Mouse (Mus musculus): ENCODE data around the gene Ddx6.

Gene Ddx6

DNA sequence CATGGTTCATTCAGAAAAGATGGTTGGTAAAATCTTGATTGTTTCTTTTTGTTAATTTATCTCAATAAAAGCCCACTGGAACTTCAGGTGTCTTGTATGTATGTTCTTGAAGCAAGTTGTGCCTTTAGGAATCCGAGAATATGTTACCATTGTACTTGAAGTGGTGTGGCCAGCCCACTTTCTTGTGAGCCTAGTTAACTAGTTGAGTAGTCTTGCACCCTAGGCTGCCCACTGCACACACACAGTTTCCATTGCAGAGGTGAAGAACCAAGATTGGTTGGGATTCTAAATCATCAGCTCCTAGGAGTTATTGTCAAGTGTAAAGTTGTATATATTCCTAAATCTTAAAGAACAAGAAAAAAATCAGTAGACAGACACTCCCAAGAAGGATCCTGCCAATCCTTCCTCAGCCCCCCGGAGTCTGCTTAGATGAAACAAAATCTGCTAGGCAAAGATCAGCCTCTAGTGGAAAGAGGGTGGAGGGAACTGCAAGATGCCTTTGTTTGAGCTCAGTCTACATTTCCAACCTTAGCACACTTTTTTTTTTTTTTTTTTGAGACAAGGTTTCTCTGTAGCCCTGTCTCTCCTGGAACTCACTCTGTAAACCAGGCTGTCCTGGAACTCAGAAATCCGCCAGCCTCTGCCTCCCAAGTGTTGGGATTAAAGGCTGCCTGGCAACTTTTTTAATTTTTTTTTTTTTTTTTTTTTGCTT, 36.1 kb downstream of the Ddx6 start:
- DNase-seq (ENCODE audit: low spot score), result no peak

GRCm38 (mm10) chr9:44641616-44642015, 36.9 kb downstream of the Ddx6 start:
- no peak for DNase-seq (ENCODE audit: low spot score)

DNA sequence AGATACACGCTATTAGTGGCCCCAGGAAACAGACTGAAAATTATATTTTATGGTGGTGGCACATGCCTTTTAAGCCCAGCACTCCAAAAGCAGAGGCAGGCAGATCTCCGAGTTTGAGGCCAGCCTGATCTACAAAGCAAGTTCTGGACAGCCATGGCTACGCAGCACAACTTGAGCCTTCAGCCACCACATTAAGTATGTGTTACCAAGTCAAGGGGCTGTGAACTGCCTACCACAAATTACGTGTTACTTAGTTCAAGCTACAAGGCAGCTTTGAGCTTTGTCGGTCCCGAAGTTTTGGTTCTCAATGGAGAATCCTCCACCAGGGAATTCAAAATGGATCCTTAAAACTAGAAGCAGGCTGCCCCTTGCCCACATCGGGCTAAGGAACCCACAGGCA, 38.4 kb downstream of the Ddx6 start:
- DNase-seq (ENCODE audit: low spot score), result no peak

- no peak for DNase-seq (ENCODE audit: low spot score)
Measured at GRCm38 (mm10) chr9:44644186-44644585, 39.5 kb downstream of the Ddx6 start.

DNA sequence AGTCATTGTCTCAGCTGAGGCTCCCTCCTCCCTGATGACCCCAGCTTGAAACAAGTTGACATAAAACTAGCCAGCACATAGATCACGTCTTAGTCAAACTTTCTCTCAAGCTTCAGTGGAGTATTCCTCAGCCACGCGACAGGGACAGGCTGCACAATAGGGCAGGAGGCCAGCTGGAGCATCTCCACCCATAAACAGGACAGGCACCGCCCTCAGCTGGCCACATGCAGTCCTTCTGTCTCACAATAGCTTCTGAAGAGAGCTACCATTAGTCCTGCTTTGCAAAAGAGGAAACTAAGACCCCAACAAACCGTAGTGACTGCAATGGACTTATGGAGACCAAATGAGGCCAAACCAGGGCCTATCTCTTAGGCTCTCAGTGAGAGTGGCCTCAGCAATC, 40.8 kb downstream of the Ddx6 start:
- DNase-seq (ENCODE audit: low spot score), result no peak

DNA sequence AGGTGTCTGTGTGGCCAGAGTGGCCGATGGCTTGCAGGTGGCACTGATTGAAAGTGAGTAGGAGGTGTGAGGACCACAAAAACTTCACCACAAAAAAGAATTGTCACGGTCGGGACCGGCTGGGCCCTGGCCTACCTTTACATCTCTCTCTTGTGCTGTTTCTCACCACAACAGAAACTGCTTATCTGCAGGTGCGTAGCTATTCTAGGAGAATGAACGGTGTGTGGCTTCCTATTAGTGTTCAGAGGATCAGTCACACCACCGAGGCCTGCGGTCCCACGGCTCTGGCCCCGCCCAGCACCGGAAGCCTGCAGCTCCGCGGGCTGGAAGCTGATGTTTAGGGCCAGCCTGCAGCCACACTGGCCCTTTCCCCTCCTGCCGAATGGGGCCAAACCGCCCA, 41.2 kb downstream of the Ddx6 start:
- no peak for DNase-seq (ENCODE audit: low spot score)

- DNase-seq (ENCODE audit: low spot score), result no peak
Measured at GRCm38 (mm10) chr9:44646366-44646765, 41.7 kb downstream of the Ddx6 start.

DNA sequence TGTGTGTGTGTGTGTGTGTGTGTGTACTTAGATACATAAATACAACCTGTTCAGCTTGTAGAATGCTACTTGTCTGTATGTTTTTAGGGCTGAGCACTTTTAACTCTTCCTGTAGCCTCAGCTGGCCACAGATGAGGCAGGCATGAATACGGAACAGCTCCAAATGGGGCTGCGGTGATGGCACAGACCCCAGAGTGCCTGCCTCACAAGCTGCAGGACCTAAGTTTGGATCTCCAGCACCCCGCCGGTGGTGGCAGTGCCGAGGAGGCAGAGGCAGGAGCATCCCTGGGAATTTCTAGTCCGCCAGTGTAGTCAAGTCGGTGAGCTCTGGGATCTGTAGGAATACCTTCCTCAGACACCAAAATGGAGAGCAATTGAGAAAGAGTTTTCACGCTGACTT, 42.3 kb downstream of the Ddx6 start:
- no peak for DNase-seq (ENCODE audit: low spot score)

DNA sequence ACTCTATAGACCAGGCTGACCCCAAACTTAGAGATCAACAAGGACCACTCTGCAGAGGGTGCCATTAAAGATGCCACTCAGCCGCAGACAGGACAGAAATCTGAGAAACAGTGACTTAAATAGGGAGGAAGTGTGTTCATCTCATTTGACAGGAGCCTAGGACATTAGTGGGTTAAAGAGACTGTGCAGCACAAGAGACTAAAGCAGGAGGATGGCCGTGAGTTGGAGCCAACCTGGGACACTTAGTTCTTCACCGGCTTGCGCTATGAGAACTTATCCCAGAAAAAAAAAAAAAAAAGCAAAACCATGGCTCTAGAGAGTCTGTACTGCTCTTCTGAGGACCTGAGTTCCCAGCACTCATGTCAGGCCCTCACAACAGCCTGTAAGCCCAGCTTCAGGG, 43.0 kb downstream of the Ddx6 start:
- DNase-seq (ENCODE audit: low spot score), result no peak

- no peak for DNase-seq (ENCODE audit: low spot score)
Measured at GRCm38 (mm10) chr9:44648881-44649281, 44.2 kb downstream of the Ddx6 start.

DNA sequence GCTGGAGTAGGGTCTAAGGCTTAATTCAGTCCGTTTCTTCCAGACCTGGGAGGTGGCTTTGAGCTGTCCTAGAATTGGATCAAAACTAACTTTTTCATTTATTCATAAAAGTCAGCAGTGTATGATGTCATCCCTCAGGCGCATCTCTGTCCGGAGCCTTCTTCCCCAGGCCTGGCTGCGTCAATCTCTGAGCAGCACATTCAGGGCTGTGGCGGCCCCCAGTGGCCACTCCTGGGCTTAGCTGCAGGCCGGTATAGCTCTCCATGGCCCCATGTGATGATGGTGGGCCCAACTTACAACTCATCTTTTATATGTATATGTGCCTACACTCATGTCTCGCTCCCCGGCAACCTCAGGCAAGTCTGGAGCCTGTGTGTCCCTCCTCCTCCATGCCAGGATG, 47.3 kb downstream of the Ddx6 start:
- DNase-seq (ENCODE audit: low spot score), result peak; percentile 75

GRCm38 (mm10) chr9:44653896-44654295, 49.2 kb downstream of the Ddx6 start:
- no peak for DNase-seq (ENCODE audit: low spot score)

GRCm38 (mm10) chr9:44655098-44656066, 50.7 kb downstream of the Ddx6 start:
- DNase-seq (ENCODE audit: low spot score), result peak; percentile 94

- DNase-seq (ENCODE audit: low spot score), result no peak
Measured at GRCm38 (mm10) chr9:44663706-44664105, 59.0 kb downstream of the Ddx6 start.

DNA sequence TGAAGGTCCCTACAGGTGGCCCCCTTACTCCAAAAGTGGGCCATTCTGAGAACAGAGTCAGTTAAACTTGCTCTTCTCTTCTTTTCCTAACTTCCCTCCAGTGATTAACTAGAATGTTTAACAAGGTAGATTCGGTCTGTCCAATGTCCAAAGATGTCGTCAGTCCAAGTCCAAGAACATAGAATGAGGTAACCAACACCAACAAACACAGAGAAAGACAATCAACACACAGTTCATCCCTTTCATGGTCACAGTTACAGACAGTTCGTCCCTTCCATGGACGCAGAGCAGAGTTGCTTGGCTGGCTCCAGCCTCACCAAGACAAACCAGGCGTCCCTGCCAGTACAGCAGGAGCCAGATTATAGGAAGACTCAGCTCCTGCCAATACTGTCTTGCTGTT, 66.7 kb downstream of the Ddx6 start:
- DNase-seq (ENCODE audit: low spot score), result no peak

DNA sequence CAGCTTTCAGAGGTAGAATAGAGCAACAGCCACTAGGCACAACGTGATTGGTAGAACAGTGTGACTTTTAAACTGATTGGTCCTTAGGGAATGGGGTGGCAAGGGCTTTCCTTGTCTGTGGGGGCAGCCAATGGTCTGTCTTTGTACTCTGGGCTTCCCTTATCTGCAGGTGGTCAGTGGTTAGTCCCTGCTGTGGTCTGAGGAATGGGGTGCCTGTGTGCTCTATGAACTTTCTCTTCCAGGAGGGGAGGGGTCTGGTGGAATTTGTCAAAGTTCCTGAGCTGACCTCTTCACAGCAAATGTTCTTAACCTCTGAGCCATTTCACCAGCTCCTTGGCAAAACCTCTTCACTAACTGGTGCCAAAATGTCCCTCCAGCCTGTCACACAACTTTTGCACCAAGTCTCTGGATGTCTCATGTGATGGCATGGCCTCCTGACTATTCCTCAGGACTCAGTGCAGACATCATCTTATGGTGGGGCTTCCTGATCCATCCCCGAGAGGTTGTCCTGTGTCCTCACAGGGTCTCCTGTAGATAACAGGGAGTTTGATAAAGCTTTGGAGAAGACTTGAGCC, 67.7 kb downstream of the Ddx6 start:
- no peak for DNase-seq (ENCODE audit: low spot score)

GRCm38 (mm10) chr9:44673005-44673404, 68.3 kb downstream of the Ddx6 start, which contains the start of gene Treh:
Treh (plus strand) TSS chr9:44673233.
- no peak for DNase-seq (ENCODE audit: low spot score)

- no peak for DNase-seq (ENCODE audit: low spot score)
Measured at GRCm38 (mm10) chr9:44678288-44678871, 73.7 kb downstream of the Ddx6 start.

GRCm38 (mm10) chr9:44679565-44679964, 74.9 kb downstream of the Ddx6 start:
- DNase-seq (ENCODE audit: low spot score), result no peak

- no peak for DNase-seq (ENCODE audit: low spot score)
Measured at GRCm38 (mm10) chr9:44683046-44683445, 78.4 kb downstream of the Ddx6 start.

GRCm38 (mm10) chr9:44685346-44686330, 80.9 kb downstream of the Ddx6 start:
- peak; percentile 87 for DNase-seq (ENCODE audit: low spot score)
